In genomic region chr10:115013491-115014001, GRCm38 (mm10) we compare ENCODE assay signal across 9 mouse cellular contexts.
DNase-seq lines count a peak whose midpoint lies in the region; ATAC-seq and TF ChIP-seq lines count a peak whose summit lies in the region.
"Had no signal": no experiment of that assay in that cellular context is flagged by ENCODE, and none has a peak within 500 bp of the region (broad histone marks: within the 10 kb centered on the region; RNA-seq: fewer than 3 reads in every experiment).

No protein-coding gene starts in this region.

- H3K4me1 ChIP-seq in heart, embryonic 12.5 days (replicated peaks) = no peaks in the 10 kb centered on the region
- H3K4me1 ChIP-seq in forebrain, embryonic 11.5 days (replicated peaks; ENCODE audit: control insufficient read depth, insufficient read depth, low read length) = 0 out of 2 replicates have a peak, but pooled peaks cover 2% of the 10 kb centered on the region
- no peaks in the 10 kb centered on the region for H3K4me1 ChIP-seq in limb, embryonic 14.5 days (ENCODE audit: control insufficient read depth, insufficient read depth, low read length)
- H3K4me1 ChIP-seq: liver, embryonic 13.5 days had no signal

- no peak for ATAC-seq in heart, embryonic 12.5 days (ENCODE audit: insufficient number of reproducible peaks, low FRiP score)
- peak; percentile 55 for ATAC-seq in forebrain, embryonic 11.5 days (replicated peaks; ENCODE audit: low FRiP score)
- ATAC-seq in limb, embryonic 14.5 days (ENCODE audit: low FRiP score, low read depth) = no peak

- no peaks in the 10 kb centered on the region for H3K9me3 ChIP-seq in heart, embryonic 12.5 days (replicated peaks)
- no peaks in the 10 kb centered on the region for H3K9me3 ChIP-seq in forebrain, embryonic 11.5 days (ENCODE audit: control insufficient read depth, low read length)
- H3K9me3 ChIP-seq in limb, embryonic 14.5 days (ENCODE audit: control insufficient read depth, low read length) = no peaks in the 10 kb centered on the region

- H3K4me2 ChIP-seq in heart, embryonic 12.5 days = peak overlapping the region; percentile 54
- H3K4me2 ChIP-seq in forebrain, embryonic 11.5 days (ENCODE audit: low read depth, low read length, severe bottlenecking) = peak overlapping the region; percentile 21; the same call in 1 of the 2 replicates
- peak overlapping the region; percentile 30 for H3K4me2 ChIP-seq in limb, embryonic 14.5 days (replicated peaks; ENCODE audit: low read depth, low read length, severe bottlenecking)
- H3K4me2 ChIP-seq: liver, embryonic 13.5 days had no signal

- 34% methylated on average over 11 of the region's 11 CpGs for WGBS in heart, embryonic 12.5 days
- 14% methylated on average over 11 of the region's 11 CpGs for WGBS in forebrain, embryonic 11.5 days
- WGBS in limb, embryonic 14.5 days = 6% methylated on average over 11 of the region's 11 CpGs

- no peak overlapping the region for H3K27ac ChIP-seq in heart, embryonic 12.5 days (ENCODE audit: poor library complexity, severe bottlenecking)
- H3K27ac ChIP-seq in forebrain, embryonic 11.5 days (ENCODE audit: low read depth, low read length) = no peak overlapping the region
- H3K27ac ChIP-seq in limb, embryonic 14.5 days (replicated peaks; ENCODE audit: low read depth, low read length) = no peak overlapping the region
- H3K27ac ChIP-seq: liver, embryonic 13.5 days had no signal

- peak overlapping the region; percentile 21; the same call in 1 of the 2 replicates for H3K4me3 ChIP-seq in heart, embryonic 12.5 days
- no peak overlapping the region for H3K4me3 ChIP-seq in forebrain, embryonic 11.5 days (ENCODE audit: low read depth, low read length)
- peak overlapping the region; percentile 10; the same call in 1 of the 2 replicates for H3K4me3 ChIP-seq in limb, embryonic 14.5 days (replicated peaks; ENCODE audit: low read length)
- H3K4me3 ChIP-seq: liver, embryonic 13.5 days had no signal

- H3K36me3 ChIP-seq in heart, embryonic 12.5 days = no peaks in the 10 kb centered on the region
- H3K36me3 ChIP-seq in forebrain, embryonic 11.5 days (ENCODE audit: control insufficient read depth, insufficient read depth, low read length) = no peaks in the 10 kb centered on the region
- no peaks in the 10 kb centered on the region for H3K36me3 ChIP-seq in limb, embryonic 14.5 days (ENCODE audit: control insufficient read depth, insufficient read depth, low read length)
- H3K36me3 ChIP-seq: liver, embryonic 13.5 days had no signal

- no peak overlapping the region for H3K9ac ChIP-seq in heart, embryonic 12.5 days
- H3K9ac ChIP-seq in forebrain, embryonic 11.5 days (ENCODE audit: low read length) = no peak overlapping the region
- H3K9ac ChIP-seq in limb, embryonic 14.5 days (ENCODE audit: low read depth, low read length, severe bottlenecking) = no peak overlapping the region
- H3K9ac ChIP-seq: liver, embryonic 13.5 days had no signal

- H3K27me3 ChIP-seq in heart, embryonic 12.5 days (replicated peaks) = no peaks in the 10 kb centered on the region
- no peaks in the 10 kb centered on the region for H3K27me3 ChIP-seq in forebrain, embryonic 11.5 days (ENCODE audit: control insufficient read depth, insufficient read depth, low read length)
- H3K27me3 ChIP-seq in limb, embryonic 14.5 days (ENCODE audit: control insufficient read depth, insufficient read depth, low read length) = no peaks in the 10 kb centered on the region
- H3K27me3 ChIP-seq: liver, embryonic 13.5 days had no signal

- no peak for DNase-seq in heart, adult 9 months (ENCODE audit: low spot score in 2 of 2)
- peak; percentile 7 for DNase-seq in ZHBTc4 (ENCODE audit: low read depth, low spot score)
- DNase-seq in forebrain, embryonic 11.5 days (ENCODE audit: low spot score) = no peak
- peak; percentile 35 for DNase-seq in limb, embryonic 14.5 days (ENCODE audit: low spot score)
- no peak for DNase-seq in urinary bladder, postnatal 25 days (ENCODE audit: low spot score)
- DNase-seq in adrenal gland, postnatal 36 days = no peak
- DNase-seq in testis, postnatal 14 days (ENCODE audit: low spot score) = no peak
- DNase-seq: liver, embryonic 13.5 days had no signal

- no peak for TF ChIP-seq POLR2A in limb, embryonic 14.5 days (IDR thresholded peaks at IDR 0.05; ENCODE audit: borderline replicate concordance, extremely low read depth, insufficient read depth, insufficient read length)

Comparison
In these comparisons a context has a peak if more than half of its experiments do, and no peak if none do; other contexts are left out.
1. DNase-seq: peak in ZHBTc4 (single experiment) and limb, embryonic 14.5 days (single experiment); none in heart, adult 9 months (0 of 2), forebrain, embryonic 11.5 days (single experiment), urinary bladder, postnatal 25 days (single experiment), adrenal gland, postnatal 36 days (0 of 2) and testis, postnatal 14 days (single experiment).
2. Peak in every context shown above with its lines, with median percentiles within 50 percentile points of each other: H3K4me2 ChIP-seq.